16 mouse cellular contexts compared by ENCODE assay signal in genomic region chr2:27044166-27044565, GRCm38 (mm10). TPM values are rescaled to one million over a fixed set of nuclear protein-coding genes. Genes with fewer than 3 reads are reported as not detected.
DNase-seq lines count a peak whose midpoint lies in the region; ATAC-seq lines count a peak whose summit lies in the region.
"Had no signal": no experiment of that assay in that cellular context is flagged by ENCODE, and none has a peak within 500 bp of the region (broad histone marks: within the 10 kb centered on the region; RNA-seq: fewer than 3 reads in every experiment).

No protein-coding gene starts in this region.

- intact Hi-C loops in gastrocnemius, postnatal 14 days (cut with DNase I; ENCODE audit: low total_unique reads) = no loop called here

- no peaks in the 10 kb centered on the region for H3K36me3 ChIP-seq in heart, embryonic 12.5 days
- H3K36me3 ChIP-seq: heart, embryonic 15.5 days; limb, embryonic 15.5 days; lung, embryonic 15.5 days; midbrain, embryonic 10.5 days; stomach, embryonic 15.5 days had no signal

- H3K27ac ChIP-seq in heart, embryonic 12.5 days (ENCODE audit: poor library complexity, severe bottlenecking) = no peak overlapping the region
- H3K27ac ChIP-seq: heart, embryonic 15.5 days; hindbrain, embryonic 14.5 days; left cerebral cortex, adult 2 months; limb, embryonic 15.5 days; lung, embryonic 15.5 days; midbrain, embryonic 10.5 days; stomach, embryonic 15.5 days had no signal

- no peak overlapping the region for H3K9ac ChIP-seq in heart, embryonic 12.5 days
- H3K9ac ChIP-seq: heart, embryonic 15.5 days; hindbrain, embryonic 14.5 days; limb, embryonic 15.5 days; lung, embryonic 15.5 days; stomach, embryonic 15.5 days had no signal

- no peaks in the 10 kb centered on the region for H3K9me3 ChIP-seq in heart, embryonic 12.5 days (replicated peaks)
- H3K9me3 ChIP-seq: heart, embryonic 15.5 days; limb, embryonic 15.5 days; lung, embryonic 15.5 days; midbrain, embryonic 10.5 days; stomach, embryonic 15.5 days had no signal

- H3K4me3 ChIP-seq in heart, embryonic 12.5 days = no peak overlapping the region
- H3K4me3 ChIP-seq: heart, embryonic 15.5 days; left cerebral cortex, adult 2 months; limb, embryonic 15.5 days; lung, embryonic 15.5 days; midbrain, embryonic 10.5 days; stomach, embryonic 15.5 days had no signal

- H3K27me3 ChIP-seq in heart, embryonic 12.5 days (replicated peaks) = 0 out of 2 replicates have a peak, but pooled peaks cover 16% of the 10 kb centered on the region
- H3K27me3 ChIP-seq: heart, embryonic 15.5 days; lung, embryonic 15.5 days; stomach, embryonic 15.5 days had no signal

- H3K4me1 ChIP-seq in heart, embryonic 12.5 days (replicated peaks) = peaks cover 7% of the 10 kb centered on the region; the same call in 1 of the 2 replicates

- H3K4me2 ChIP-seq in heart, embryonic 12.5 days = no peak overlapping the region
- H3K4me2 ChIP-seq: heart, embryonic 15.5 days; hindbrain, embryonic 14.5 days; limb, embryonic 15.5 days; lung, embryonic 15.5 days; stomach, embryonic 15.5 days had no signal

- WGBS in heart, embryonic 12.5 days = 68% methylated on average over 4 of the region's 4 CpGs

- peak; percentile 48 to 61 for DNase-seq in heart, adult 9 months (ENCODE audit: low spot score in 2 of 2)
- DNase-seq in lung, adult 18-20 months = peak; percentile 35 to 51
- no peak for DNase-seq in lung, postnatal 4 days
- DNase-seq in gastrocnemius, postnatal 14 days = peak; percentile 68
- peak; percentile 42 for DNase-seq in skeletal muscle tissue, adult 2 months (ENCODE audit: low read depth, low spot score)
- DNase-seq in left cerebral cortex, adult 9 months (ENCODE audit: low spot score in 2 of 2) = no peak

- ATAC-seq in heart, embryonic 12.5 days (ENCODE audit: insufficient number of reproducible peaks, low FRiP score) = no peak

RNA-seq across cellular contexts. Expression of gene Slc2a6, which starts 16.4 kb away (rescaled TPM):
- 0.10 and 0.47 TPM in 2 replicates for polyA plus RNA-seq in heart, embryonic 12.5 days (2016; fragmentation: Nextera tagmentation; extraction: Ambion mirVana)
- total RNA-seq in gastrocnemius, postnatal 14 days (2021) = under 1 TPM; 0.11 to 0.62 TPM

RNA-seq across cellular contexts. Expression of gene Mymk, which starts 27.8 kb away (rescaled TPM):
- polyA plus RNA-seq in heart, embryonic 12.5 days (2016; fragmentation: Nextera tagmentation; extraction: Ambion mirVana) = 0.17 and 0.18 TPM in 2 replicates
- 10 to 100 TPM; 30.5 to 36.4 TPM for total RNA-seq in gastrocnemius, postnatal 14 days (2021)
- polyA plus RNA-seq: forebrain, embryonic 14.5 days; intestine, postnatal 0 days; midbrain, embryonic 10.5 days had no signal

RNA-seq across cellular contexts. Expression of gene Cacfd1, which starts 34.4 kb away (rescaled TPM):
- polyA plus RNA-seq in heart, embryonic 12.5 days (2016; fragmentation: Nextera tagmentation; extraction: Ambion mirVana) = 40.0 and 41.6 TPM in 2 replicates
- 10 to 100 TPM; 21.2 to 21.4 TPM for total RNA-seq in gastrocnemius, postnatal 14 days (2021)

RNA-seq across cellular contexts. Expression of gene Adamtsl2, which starts 35.0 kb away (rescaled TPM):
- polyA plus RNA-seq in heart, embryonic 12.5 days (2016; fragmentation: Nextera tagmentation; extraction: Ambion mirVana) = 10.9 and 12.2 TPM in 2 replicates
- 10 to 100 TPM in 1 of 2 experiments, 1 to 10 TPM in 1; 6.3 to 10.5 TPM for total RNA-seq in gastrocnemius, postnatal 14 days (2021)

Comparison
In these comparisons a context has a peak if more than half of its experiments do, and no peak if none do; other contexts are left out.
1. DNase-seq: peak in heart, adult 9 months (2 of 2), lung, adult 18-20 months (2 of 2), gastrocnemius, postnatal 14 days (single experiment) and skeletal muscle tissue, adult 2 months (single experiment); none in lung, postnatal 4 days (0 of 2) and left cerebral cortex, adult 9 months (0 of 2).